Comparison of ENCODE assay signal across 29 mouse cellular contexts in genomic region chr17:8634476-8634875, GRCm38 (mm10).
DNase-seq lines count a peak whose midpoint lies in the region; ATAC-seq and TF ChIP-seq lines count a peak whose summit lies in the region.
"Had no signal": no experiment of that assay in that cellular context is flagged by ENCODE, and none has a peak within 500 bp of the region (broad histone marks: within the 10 kb centered on the region; RNA-seq: fewer than 3 reads in every experiment).

No protein-coding gene starts in this region.

- no peak overlapping the region for H3K4me3 ChIP-seq in heart, embryonic 12.5 days
- H3K4me3 ChIP-seq in midbrain, embryonic 10.5 days, result no peak overlapping the region
- H3K4me3 ChIP-seq in midbrain, embryonic 14.5 days (replicated peaks; ENCODE audit: low read depth, low read length), result no peak overlapping the region
- no peak overlapping the region for H3K4me3 ChIP-seq in stomach, postnatal 0 days (ENCODE audit: low read depth, low read length)
- H3K4me3 ChIP-seq in kidney, embryonic 15.5 days (replicated peaks), result no peak overlapping the region
- H3K4me3 ChIP-seq: embryonic facial prominence, embryonic 10.5 days; embryonic facial prominence, embryonic 15.5 days; forebrain, embryonic 12.5 days; heart, adult 2 months; hindbrain, embryonic 12.5 days; limb, embryonic 12.5 days; liver, embryonic 15.5 days; midbrain, embryonic 12.5 days had no signal

- no peak for ATAC-seq in heart, embryonic 12.5 days (ENCODE audit: insufficient number of reproducible peaks, low FRiP score)
- no peak for ATAC-seq in midbrain, embryonic 14.5 days (ENCODE audit: low FRiP score, low TSS enrichment)
- peak; percentile 56 for ATAC-seq in granulocyte monocyte progenitor cell, adult 5-6 weeks (replicated peaks; ENCODE audit: poor library complexity, severe bottlenecking)
- ATAC-seq in stomach, postnatal 0 days (ENCODE audit: low FRiP score, low TSS enrichment), result no peak
- ATAC-seq in kidney, embryonic 15.5 days (replicated peaks; ENCODE audit: low FRiP score), result no peak
- ATAC-seq: forebrain, postnatal 0 days; intestine, postnatal 0 days had no signal

- no peak overlapping the region for H3K4me2 ChIP-seq in heart, embryonic 12.5 days
- H3K4me2 ChIP-seq in midbrain, embryonic 14.5 days (ENCODE audit: low read length), result no peak overlapping the region
- H3K4me2 ChIP-seq in stomach, postnatal 0 days (replicated peaks; ENCODE audit: low read depth), result no peak overlapping the region
- no peak overlapping the region for H3K4me2 ChIP-seq in kidney, embryonic 15.5 days
- H3K4me2 ChIP-seq: embryonic facial prominence, embryonic 15.5 days; forebrain, embryonic 12.5 days; hindbrain, embryonic 12.5 days; limb, embryonic 12.5 days; liver, embryonic 15.5 days; lung, embryonic 14.5 days; midbrain, embryonic 12.5 days had no signal

- DNase-seq in heart, adult 18-20 months, result peak; percentile 42 to 46
- DNase-seq in midbrain, embryonic 10.5 days (ENCODE audit: low spot score), result peak; percentile 7
- DNase-seq in midbrain, embryonic 14.5 days, result no peak
- DNase-seq in stomach, postnatal 0 days (ENCODE audit: low spot score), result peak; percentile 8
- no peak for DNase-seq in right cerebral cortex, postnatal 36 days (ENCODE audit: low spot score in 2 of 2)
- DNase-seq: adrenal gland, postnatal 25 days; B cell, adult 2 months; cerebellum, adult 18-20 months; cerebellum, postnatal 10 days; forebrain, postnatal 0 days; kidney, adult 9 months; kidney, postnatal 25 days; lung, embryonic 14.5 days; lung, postnatal 14 days; right cerebral cortex, postnatal 14 days; thymus, postnatal 4 days had no signal

- no peaks in the 10 kb centered on the region for H3K4me1 ChIP-seq in heart, embryonic 12.5 days (replicated peaks)
- peaks cover 22% of the 10 kb centered on the region for H3K4me1 ChIP-seq in midbrain, embryonic 10.5 days
- peaks cover 6% of the 10 kb centered on the region; the same call in 1 of the 2 replicates for H3K4me1 ChIP-seq in midbrain, embryonic 14.5 days (ENCODE audit: control insufficient read depth, insufficient read depth, low read length)
- no peaks in the 10 kb centered on the region for H3K4me1 ChIP-seq in stomach, postnatal 0 days (replicated peaks; ENCODE audit: control insufficient read depth, insufficient read depth)
- H3K4me1 ChIP-seq in kidney, embryonic 15.5 days, result peaks cover 22% of the 10 kb centered on the region
- H3K4me1 ChIP-seq: limb, embryonic 12.5 days; liver, embryonic 15.5 days had no signal

- H3K9ac ChIP-seq in heart, embryonic 12.5 days, result no peak overlapping the region
- no peak overlapping the region for H3K9ac ChIP-seq in midbrain, embryonic 14.5 days (replicated peaks; ENCODE audit: low read length)
- no peak overlapping the region for H3K9ac ChIP-seq in stomach, postnatal 0 days (ENCODE audit: low read length)
- no peak overlapping the region for H3K9ac ChIP-seq in kidney, embryonic 15.5 days
- H3K9ac ChIP-seq: embryonic facial prominence, embryonic 15.5 days; forebrain, embryonic 12.5 days; forebrain, postnatal 0 days; hindbrain, embryonic 12.5 days; limb, embryonic 12.5 days; liver, embryonic 15.5 days; lung, embryonic 14.5 days; midbrain, embryonic 12.5 days had no signal

- H3K27me3 ChIP-seq in heart, embryonic 12.5 days (replicated peaks), result peaks cover 24% of the 10 kb centered on the region
- no peaks in the 10 kb centered on the region for H3K27me3 ChIP-seq in midbrain, embryonic 10.5 days (ENCODE audit: low read depth, poor library complexity, severe bottlenecking)
- H3K27me3 ChIP-seq in midbrain, embryonic 14.5 days (ENCODE audit: control insufficient read depth, insufficient read depth, low read length), result no peaks in the 10 kb centered on the region
- H3K27me3 ChIP-seq in stomach, postnatal 0 days (ENCODE audit: control insufficient read depth, insufficient read depth, low read length), result no peaks in the 10 kb centered on the region
- peaks cover 20% of the 10 kb centered on the region for H3K27me3 ChIP-seq in kidney, embryonic 15.5 days
- H3K27me3 ChIP-seq: forebrain, embryonic 12.5 days; hindbrain, embryonic 12.5 days; liver, embryonic 15.5 days had no signal

- no peak for TF ChIP-seq CTCF in stomach, postnatal 0 days (IDR thresholded peaks at IDR 0.05; ENCODE audit: low read depth)

- no peak for TF ChIP-seq EP300 in stomach, postnatal 0 days (optimal IDR thresholded peaks at IDR 0.05)

- H3K27ac ChIP-seq in heart, embryonic 12.5 days (ENCODE audit: poor library complexity, severe bottlenecking), result no peak overlapping the region
- no peak overlapping the region for H3K27ac ChIP-seq in midbrain, embryonic 10.5 days (replicated peaks)
- H3K27ac ChIP-seq in midbrain, embryonic 14.5 days (replicated peaks; ENCODE audit: low read depth, low read length), result no peak overlapping the region
- no peak overlapping the region for H3K27ac ChIP-seq in stomach, postnatal 0 days (replicated peaks)
- H3K27ac ChIP-seq in kidney, embryonic 15.5 days, result no peak overlapping the region
- H3K27ac ChIP-seq: embryonic facial prominence, embryonic 10.5 days; embryonic facial prominence, embryonic 15.5 days; forebrain, embryonic 12.5 days; heart, adult 2 months; hindbrain, embryonic 12.5 days; hindbrain, postnatal 0 days; limb, embryonic 12.5 days; liver, embryonic 15.5 days; midbrain, embryonic 12.5 days had no signal

- WGBS in heart, embryonic 12.5 days, result 84% methylated on average over 4 of the region's 4 CpGs
- WGBS in midbrain, embryonic 10.5 days, result 93% methylated on average over 4 of the region's 4 CpGs
- 89% methylated on average over 4 of the region's 4 CpGs for WGBS in midbrain, embryonic 14.5 days
- WGBS in stomach, postnatal 0 days, result 93% methylated on average over 4 of the region's 4 CpGs
- 94% methylated on average over 4 of the region's 4 CpGs for WGBS in kidney, embryonic 15.5 days

- H3K9me3 ChIP-seq in heart, embryonic 12.5 days (replicated peaks), result no peaks in the 10 kb centered on the region
- no peaks in the 10 kb centered on the region for H3K9me3 ChIP-seq in midbrain, embryonic 10.5 days (replicated peaks)
- H3K9me3 ChIP-seq in midbrain, embryonic 14.5 days (ENCODE audit: control insufficient read depth, low read length), result no peaks in the 10 kb centered on the region
- no peaks in the 10 kb centered on the region for H3K9me3 ChIP-seq in stomach, postnatal 0 days (ENCODE audit: control insufficient read depth, low read length)
- H3K9me3 ChIP-seq in kidney, embryonic 15.5 days (replicated peaks), result no peaks in the 10 kb centered on the region
- H3K9me3 ChIP-seq: embryonic facial prominence, embryonic 10.5 days; embryonic facial prominence, embryonic 15.5 days; forebrain, embryonic 12.5 days; hindbrain, embryonic 12.5 days; limb, embryonic 12.5 days; liver, embryonic 15.5 days; midbrain, embryonic 12.5 days had no signal

- H3K36me3 ChIP-seq in heart, embryonic 12.5 days, result no peaks in the 10 kb centered on the region
- H3K36me3 ChIP-seq in midbrain, embryonic 10.5 days, result no peaks in the 10 kb centered on the region
- no peaks in the 10 kb centered on the region for H3K36me3 ChIP-seq in midbrain, embryonic 14.5 days (ENCODE audit: control insufficient read depth, insufficient read depth, low read length)
- no peaks in the 10 kb centered on the region for H3K36me3 ChIP-seq in stomach, postnatal 0 days (ENCODE audit: control insufficient read depth, insufficient read depth, low read length)
- H3K36me3 ChIP-seq in kidney, embryonic 15.5 days, result no peaks in the 10 kb centered on the region
- H3K36me3 ChIP-seq: embryonic facial prominence, embryonic 10.5 days; embryonic facial prominence, embryonic 15.5 days; forebrain, embryonic 12.5 days; hindbrain, embryonic 12.5 days; limb, embryonic 12.5 days; liver, embryonic 15.5 days; midbrain, embryonic 12.5 days had no signal

Comparison
In these comparisons a context has a peak if more than half of its experiments do, and no peak if none do; other contexts are left out.
1. DNase-seq: peak in heart, adult 18-20 months (2 of 2), midbrain, embryonic 10.5 days (single experiment) and stomach, postnatal 0 days (single experiment); none in midbrain, embryonic 14.5 days (single experiment) and right cerebral cortex, postnatal 36 days (0 of 2).